9 mouse cellular contexts compared by ENCODE assay signal in genomic region chr15:25767777-25768176, GRCm38 (mm10).
DNase-seq lines count a peak whose midpoint lies in the region; ATAC-seq lines count a peak whose summit lies in the region.
"Had no signal": no experiment of that assay in that cellular context is flagged by ENCODE, and none has a peak within 500 bp of the region (broad histone marks: within the 10 kb centered on the region; RNA-seq: fewer than 3 reads in every experiment).

No protein-coding gene starts in this region.

- no peaks in the 10 kb centered on the region for H3K27me3 ChIP-seq in heart, embryonic 11.5 days (ENCODE audit: control insufficient read depth, insufficient read depth, low read length)
- no peaks in the 10 kb centered on the region for H3K27me3 ChIP-seq in embryonic facial prominence, embryonic 12.5 days
- no peaks in the 10 kb centered on the region for H3K27me3 ChIP-seq in limb, embryonic 12.5 days
- H3K27me3 ChIP-seq: CH12.LX had no signal

- peaks cover 3% of the 10 kb centered on the region; the same call in 1 of the 2 replicates for H3K36me3 ChIP-seq in heart, embryonic 11.5 days (ENCODE audit: control insufficient read depth, insufficient read depth, low read length)
- 0 out of 2 replicates have a peak, but pooled peaks cover 10% of the 10 kb centered on the region for H3K36me3 ChIP-seq in embryonic facial prominence, embryonic 12.5 days
- peaks cover 53% of the 10 kb centered on the region for H3K36me3 ChIP-seq in limb, embryonic 12.5 days

- DNase-seq in heart, postnatal 25 days (ENCODE audit: low spot score): no peak
- peak; percentile 49 for DNase-seq in 3T3-L1 (ENCODE audit: low read depth, low spot score)
- no peak for DNase-seq in Muller cell, postnatal 12 days (ENCODE audit: inconsistent ontology term)
- DNase-seq in frontal cortex, postnatal 14 days (ENCODE audit: low spot score in 2 of 2): no peak
- no peak for DNase-seq in T-cell, adult 2 months (ENCODE audit: low spot score)

- intact Hi-C loops in heart, postnatal 25 days (cut with DNase I): no loop called here

- H3K9ac ChIP-seq in heart, embryonic 11.5 days (ENCODE audit: low read depth, low read length): no peak overlapping the region
- no peak overlapping the region for H3K9ac ChIP-seq in embryonic facial prominence, embryonic 12.5 days
- no peak overlapping the region for H3K9ac ChIP-seq in limb, embryonic 12.5 days (replicated peaks)

- 0 out of 2 replicates have a peak, but pooled peaks have one; percentile 7 for ATAC-seq in heart, embryonic 11.5 days (replicated peaks; ENCODE audit: insufficient number of reproducible peaks, low FRiP score, low TSS enrichment)
- ATAC-seq in embryonic facial prominence, embryonic 12.5 days (ENCODE audit: insufficient number of reproducible peaks, insufficient read depth, low FRiP score, low TSS enrichment): no peak
- 0 out of 2 replicates have a peak, but pooled peaks have one; percentile 22 for ATAC-seq in limb, embryonic 12.5 days (ENCODE audit: insufficient number of reproducible peaks, insufficient read depth, low FRiP score, low TSS enrichment, low read depth)

- H3K4me2 ChIP-seq in heart, embryonic 11.5 days: peak overlapping the region; percentile 14; the same call in 1 of the 2 replicates
- no peak overlapping the region for H3K4me2 ChIP-seq in embryonic facial prominence, embryonic 12.5 days (replicated peaks)
- H3K4me2 ChIP-seq in limb, embryonic 12.5 days: no peak overlapping the region

- peak overlapping the region; percentile 81 for H3K27ac ChIP-seq in heart, embryonic 11.5 days (ENCODE audit: low read depth, low read length)
- 0 out of 2 replicates have a peak overlapping the region, but pooled peaks have one; percentile 30 for H3K27ac ChIP-seq in embryonic facial prominence, embryonic 12.5 days
- H3K27ac ChIP-seq in limb, embryonic 12.5 days: peak overlapping the region; percentile 64

- no peak overlapping the region for H3K4me3 ChIP-seq in heart, embryonic 11.5 days (ENCODE audit: low read depth, low read length)
- no peak overlapping the region for H3K4me3 ChIP-seq in embryonic facial prominence, embryonic 12.5 days
- H3K4me3 ChIP-seq in limb, embryonic 12.5 days (replicated peaks): no peak overlapping the region

- no peaks in the 10 kb centered on the region for H3K9me3 ChIP-seq in heart, embryonic 11.5 days (replicated peaks; ENCODE audit: control insufficient read depth, low read length)
- no peaks in the 10 kb centered on the region for H3K9me3 ChIP-seq in embryonic facial prominence, embryonic 12.5 days
- H3K9me3 ChIP-seq in limb, embryonic 12.5 days: no peaks in the 10 kb centered on the region

- 32% methylated on average over 6 of the region's 6 CpGs for WGBS in heart, embryonic 11.5 days (ENCODE audit: insufficient replicate concordance)
- 58% methylated on average over 6 of the region's 6 CpGs for WGBS in embryonic facial prominence, embryonic 12.5 days
- 69% methylated on average over 6 of the region's 6 CpGs for WGBS in limb, embryonic 12.5 days

- H3K4me1 ChIP-seq in heart, embryonic 11.5 days (ENCODE audit: control insufficient read depth, insufficient read depth, low read length): peaks cover 36% of the 10 kb centered on the region
- H3K4me1 ChIP-seq in embryonic facial prominence, embryonic 12.5 days: peaks cover 20% of the 10 kb centered on the region
- H3K4me1 ChIP-seq in limb, embryonic 12.5 days (replicated peaks): peaks cover 38% of the 10 kb centered on the region

Comparison
In these comparisons a context has a peak if more than half of its experiments do, and no peak if none do; other contexts are left out.
1. H3K27ac ChIP-seq: peak in every context shown above with its lines; median percentile 81 in heart, embryonic 11.5 days; 64 in limb, embryonic 12.5 days; 30 in embryonic facial prominence, embryonic 12.5 days.